Comparison of ENCODE assay signal across 13 mouse cellular contexts in genomic region chr16:90381633-90382032, GRCm38 (mm10). TPM values are rescaled to one million over a fixed set of nuclear protein-coding genes. Genes with fewer than 3 reads are reported as not detected.
DNase-seq lines count a peak whose midpoint lies in the region; TF ChIP-seq lines count a peak whose summit lies in the region.
"Had no signal": no experiment of that assay in that cellular context is flagged by ENCODE, and none has a peak within 500 bp of the region (broad histone marks: within the 10 kb centered on the region; RNA-seq: fewer than 3 reads in every experiment).

No protein-coding gene starts in this region.

- no peak overlapping the region for H3K4me3 ChIP-seq in cortical plate, adult 2 months (ENCODE audit: insufficient read depth, low read length)
- H3K4me3 ChIP-seq: embryonic facial prominence, embryonic 13.5 days; hindbrain, embryonic 12.5 days; neural tube, embryonic 12.5 days had no signal

- H3K27ac ChIP-seq in cortical plate, adult 2 months (ENCODE audit: insufficient read depth, low read length), result no peak overlapping the region
- H3K27ac ChIP-seq: embryonic facial prominence, embryonic 13.5 days; hindbrain, embryonic 12.5 days; macrophage; neural tube, embryonic 12.5 days had no signal

- H3K4me1 ChIP-seq in cortical plate, adult 2 months (ENCODE audit: control insufficient read depth, insufficient read depth, low read length), result no peaks in the 10 kb centered on the region

- intact Hi-C loops in left cerebral cortex, postnatal 10 days (cut with DNase I), result loop anchor here (10.0 kb wide), 1 partner anchor 103 kb away; no protein-coding TSS in a partner anchor

- peak; percentile 35; the same call in 1 of the 2 replicates for TF ChIP-seq CTCF in cortical plate, adult 2 months (IDR thresholded peaks at IDR 0.05; ENCODE audit: extremely low read depth, insufficient read depth, low read length)

- peak; percentile 58 to 64 for DNase-seq in cerebellum, postnatal 10 days
- no peak for DNase-seq in cerebellum, postnatal 36 days
- peak; percentile 33 to 50 for DNase-seq in layer of hippocampus, postnatal 10 days (ENCODE audit: low spot score in 2 of 2)
- DNase-seq in layer of hippocampus, adult 11-12 months (ENCODE audit: low spot score), result no peak
- DNase-seq in A20 (ENCODE audit: low read depth, low spot score), result peak; percentile 24
- no peak for DNase-seq in urinary bladder, postnatal 36 days (ENCODE audit: low spot score in 2 of 2)
- DNase-seq in left cerebral cortex, postnatal 10 days (ENCODE audit: extremely low spot score in 1 of 2, low spot score in 2 of 2), result no peak
- DNase-seq: gastrocnemius, postnatal 14 days had no signal

- TF ChIP-seq POLR2A in cortical plate, adult 2 months (IDR thresholded peaks at IDR 0.05; ENCODE audit: extremely low read depth, insufficient read depth, low read length), result no peak

RNA-seq across cellular contexts. Expression of gene Hunk, which starts 4.2 kb away (rescaled TPM):
- 10 to 100 TPM; 28.9 to 32.6 TPM for total RNA-seq in layer of hippocampus, postnatal 10 days (2021)
- polyA plus RNA-seq in cortical plate, adult 2 months (2012; rRNA removed), result 12.1 and 14.5 TPM in 2 replicates
- 1 to 10 TPM; 8.7 TPM for total RNA-seq in left cerebral cortex, postnatal 10 days (2021)
- polyA plus RNA-seq: macrophage had no signal

Comparison
In these comparisons a context has a peak if more than half of its experiments do, and no peak if none do; other contexts are left out.
1. DNase-seq: peak in cerebellum, postnatal 10 days (2 of 2), layer of hippocampus, postnatal 10 days (2 of 2) and A20 (single experiment); none in cerebellum, postnatal 36 days (0 of 2), layer of hippocampus, adult 11-12 months (single experiment), urinary bladder, postnatal 36 days (0 of 2) and left cerebral cortex, postnatal 10 days (0 of 2).